Mouse (Mus musculus): ENCODE measurements around the gene Inhbe.

DNA sequence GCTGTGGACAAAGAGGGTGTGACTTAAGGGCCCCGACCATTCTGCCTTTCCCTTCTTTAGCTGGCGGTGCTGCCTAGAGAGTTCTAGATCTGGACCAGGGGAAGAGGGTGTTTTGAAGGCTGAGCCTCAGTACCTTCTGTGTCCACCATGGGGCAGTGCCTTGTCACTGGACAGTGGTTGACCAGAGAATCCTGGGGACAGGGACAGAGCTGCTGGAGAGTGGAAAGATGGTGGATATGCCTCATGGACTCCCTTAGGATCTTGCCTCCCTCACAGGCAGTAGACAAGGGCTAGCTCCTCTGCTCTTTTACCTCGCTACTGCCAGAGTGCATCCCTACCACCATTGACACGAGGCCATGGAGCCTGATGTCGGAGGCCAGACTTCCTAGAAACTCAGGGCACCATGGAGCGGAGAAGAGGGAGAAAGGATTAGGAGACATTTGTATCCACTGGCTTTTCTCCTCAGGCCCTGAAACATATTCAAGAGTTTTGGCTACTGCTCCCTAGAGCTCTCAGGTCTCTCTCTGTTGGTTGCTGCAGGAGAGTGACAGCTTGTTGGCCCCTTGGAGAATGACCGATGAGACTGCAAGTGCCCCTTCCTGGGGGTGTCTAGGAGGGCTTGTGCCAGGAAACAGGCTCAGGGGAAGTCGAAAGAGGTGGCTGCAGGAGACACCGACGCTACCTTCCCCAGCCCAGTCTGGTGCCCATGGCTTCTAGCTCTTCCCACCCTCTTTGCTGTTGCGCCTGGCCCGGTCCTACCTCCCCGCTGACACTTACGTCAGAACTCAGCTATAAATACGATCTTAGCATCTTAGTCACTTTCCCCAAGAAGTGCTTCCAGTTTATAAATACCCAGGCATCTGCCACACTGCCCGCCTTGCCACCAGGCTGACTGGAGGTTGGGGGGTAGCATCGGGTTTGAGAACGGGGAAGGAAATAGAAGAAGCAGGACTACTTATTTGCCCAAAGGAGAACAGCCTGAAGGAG lies at the start of gene Inhbe:
- no peak for TF ChIP-seq ZNF384 (IDR thresholded peaks at IDR 0.05; ENCODE audit: low read depth, low read length)
- TF ChIP-seq MAFK (IDR thresholded peaks at IDR 0.05; ENCODE audit: insufficient read depth, low read depth, low read length): no peak
- no peak for TF ChIP-seq ZC3H11A (IDR thresholded peaks at IDR 0.05; ENCODE audit: borderline replicate concordance, low read depth, low read length)
- no peak for TF ChIP-seq CHD2 (IDR thresholded peaks at IDR 0.05; ENCODE audit: low read depth, low read length)
- TF ChIP-seq HCFC1 (IDR thresholded peaks at IDR 0.05; ENCODE audit: borderline replicate concordance, insufficient read depth, low read length): no peak
